Mouse (Mus musculus): Measurements from ENCODE around the gene Brms1. TPM values are rescaled to one million over a fixed set of nuclear protein-coding genes. Genes with fewer than 3 reads are reported as not detected.

The Brms1 gene
- total RNA-seq, 1 experiment from 2014 or later: 32.0 TPM

GRCm38 (mm10) chr19:5038709-5039156 lies 2.4 kb upstream of the Brms1 start, which contains the start of the genes B4gat1 and AC124502.3:
B4gat1 (plus strand) TSS chr19:5038826.
AC124502.3 (plus strand) TSS chr19:5038891.
- peak; percentile 90 for DNase-seq

DNA sequence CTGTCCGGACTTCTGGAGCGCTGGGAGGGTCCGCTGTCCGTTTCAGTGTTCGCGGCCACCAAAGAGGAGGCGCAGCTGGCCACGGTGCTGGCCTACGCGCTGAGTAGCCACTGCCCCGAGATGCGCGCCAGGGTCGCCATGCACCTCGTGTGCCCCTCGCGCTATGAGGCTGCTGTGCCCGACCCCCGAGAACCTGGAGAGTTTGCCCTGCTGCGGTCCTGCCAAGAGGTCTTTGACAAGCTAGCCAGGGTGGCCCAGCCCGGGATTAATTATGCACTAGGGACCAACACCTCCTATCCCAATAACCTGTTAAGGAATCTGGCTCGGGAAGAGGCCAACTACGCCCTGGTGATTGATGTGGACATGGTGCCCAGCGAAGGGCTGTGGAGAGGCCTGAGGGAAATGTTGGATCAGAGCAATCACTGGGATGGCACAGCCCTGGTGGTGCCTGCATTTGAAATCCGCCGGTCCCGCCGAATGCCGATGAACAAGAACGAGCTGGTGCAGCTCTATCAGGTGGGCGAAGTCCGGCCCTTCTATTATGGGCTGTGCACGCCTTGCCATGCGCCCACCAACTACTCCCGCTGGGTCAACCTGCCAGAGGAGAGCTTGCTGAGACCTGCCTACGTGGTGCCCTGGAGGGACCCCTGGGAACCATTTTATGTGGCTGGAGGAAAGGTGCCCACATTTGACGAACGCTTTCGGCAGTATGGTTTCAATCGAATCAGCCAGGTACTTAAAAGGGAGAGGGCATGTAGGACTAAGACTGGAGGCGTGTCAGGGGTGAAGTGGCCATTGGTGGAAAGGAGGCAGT lies 1.6 kb upstream of the Brms1 start:
- DNase-seq: no peak

- no peak for DNase-seq
Measured at GRCm38 (mm10) chr19:5041588-5041987, 434 bp downstream of the Brms1 start.

- no peak for DNase-seq
Measured at GRCm38 (mm10) chr19:5045531-5045930, 4.4 kb downstream of the Brms1 start.

GRCm38 (mm10) chr19:5048138-5049056 lies 7.2 kb downstream of the Brms1 start:
- DNase-seq: no peak

GRCm38 (mm10) chr19:5049325-5049724 lies 8.2 kb downstream of the Brms1 start:
- DNase-seq: no peak

DNA sequence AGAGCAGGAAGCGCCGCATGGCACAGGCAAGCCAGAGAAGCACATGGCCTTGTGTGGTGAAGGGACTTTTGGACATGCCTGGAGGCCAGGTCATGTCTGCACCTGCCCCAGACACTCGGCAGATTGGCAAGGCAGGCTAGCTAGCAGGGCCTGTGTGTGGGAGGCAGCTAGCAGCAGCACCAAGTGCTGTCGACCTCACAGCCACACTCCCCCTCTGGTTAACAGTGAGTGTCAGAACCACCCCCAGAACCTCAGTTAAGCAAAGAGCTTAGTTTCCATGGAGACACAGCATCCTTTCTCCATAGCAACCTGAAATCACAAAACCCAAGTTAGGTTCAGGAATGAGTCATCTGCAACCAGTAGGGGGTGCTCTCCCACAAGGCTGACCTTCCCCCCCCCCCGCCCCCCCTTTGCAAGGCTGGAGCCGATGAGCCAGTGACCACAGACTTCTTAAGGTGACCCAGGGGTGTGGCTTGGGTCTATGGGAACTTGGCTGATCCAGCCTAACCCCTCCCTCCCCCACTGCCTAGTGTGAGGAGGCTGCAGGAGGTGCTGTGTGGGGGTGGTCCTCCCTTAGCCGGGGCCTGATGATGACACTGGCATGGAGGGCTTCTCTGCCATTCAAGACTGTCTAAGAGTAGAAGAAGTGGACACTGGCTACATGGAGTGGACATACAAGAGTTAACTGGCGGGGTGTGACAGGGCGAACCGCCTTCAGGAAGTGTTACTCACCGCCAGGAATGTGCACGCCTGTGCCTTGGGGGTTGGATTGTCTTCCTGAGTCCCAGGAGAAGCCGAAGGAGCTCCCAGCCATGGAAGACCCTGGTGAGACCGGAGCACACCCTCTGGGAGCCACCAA lies 9.1 kb downstream of the Brms1 start, which contains the start of gene Rin1:
TSS of gene Rin1 (plus strand) at position 435 of the 859 bp plus-strand sequence.
- no peak for DNase-seq

DNA sequence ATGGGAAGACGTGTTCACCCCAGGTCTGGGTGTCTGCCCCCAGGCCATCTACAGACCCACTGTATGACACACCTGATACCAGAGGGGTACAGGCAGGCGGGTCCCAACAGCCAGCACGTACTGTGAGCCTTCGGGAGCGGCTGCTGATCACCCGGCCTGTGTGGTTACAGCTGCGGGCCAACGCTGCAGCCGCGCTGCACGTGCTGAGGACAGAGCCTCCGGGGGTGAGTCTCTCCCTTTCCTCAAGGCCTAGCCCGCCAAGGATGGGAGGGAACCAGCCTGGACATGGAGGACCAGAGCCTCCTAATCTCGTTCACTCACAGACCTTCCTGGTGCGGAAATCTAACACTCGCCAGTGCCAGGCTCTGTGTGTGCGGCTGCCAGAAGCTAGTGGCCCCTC lies 9.9 kb downstream of the Brms1 start:
- no peak for DNase-seq

- DNase-seq: no peak
Measured at GRCm38 (mm10) chr19:5051515-5051914, 10.4 kb downstream of the Brms1 start.

- DNase-seq: no peak
Measured at GRCm38 (mm10) chr19:5052166-5052822, 11.1 kb downstream of the Brms1 start.

DNA sequence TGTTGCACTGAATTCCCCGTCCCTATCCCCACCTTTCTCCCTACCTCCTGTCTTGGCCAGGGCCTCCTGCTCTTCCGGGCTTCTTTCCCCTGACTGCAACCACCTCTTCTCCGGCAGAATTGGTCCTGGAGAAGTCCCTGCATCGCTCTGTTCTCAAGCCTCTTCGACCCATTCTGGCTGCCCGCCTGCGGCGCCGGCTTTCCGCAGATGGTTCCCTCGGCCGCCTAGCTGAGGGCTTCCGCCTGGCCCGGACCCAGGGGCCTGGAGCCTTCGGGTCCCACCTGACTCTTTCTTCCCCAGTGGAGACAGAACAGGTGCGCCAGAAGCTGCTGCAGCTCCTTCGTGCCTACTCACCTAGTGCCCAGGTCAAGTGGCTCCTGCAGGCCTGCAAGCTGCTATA lies 11.7 kb downstream of the Brms1 start:
- no peak for DNase-seq

DNA sequence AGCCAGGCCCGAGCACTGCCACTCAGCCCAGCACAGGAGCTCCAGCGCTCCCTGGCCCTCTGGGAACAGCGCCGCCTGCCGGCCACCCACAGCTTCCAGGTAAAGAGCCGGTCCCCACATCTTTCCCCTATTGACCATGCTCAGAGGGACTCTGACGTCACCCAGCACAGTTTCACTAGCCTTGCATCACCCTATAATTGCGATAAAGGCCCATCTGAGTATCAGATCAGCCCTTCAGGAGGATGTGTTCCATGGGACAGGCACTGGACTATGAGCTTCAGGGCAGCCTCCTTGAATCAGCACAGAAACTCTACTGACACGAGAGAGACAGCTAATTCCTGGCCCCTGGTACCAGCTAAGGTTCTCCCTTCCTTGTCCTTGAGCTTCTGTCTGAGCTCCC lies 12.8 kb downstream of the Brms1 start:
- DNase-seq: peak; percentile 67

GRCm38 (mm10) chr19:5056251-5056650 lies 15.1 kb downstream of the Brms1 start:
- DNase-seq: no peak

DNA sequence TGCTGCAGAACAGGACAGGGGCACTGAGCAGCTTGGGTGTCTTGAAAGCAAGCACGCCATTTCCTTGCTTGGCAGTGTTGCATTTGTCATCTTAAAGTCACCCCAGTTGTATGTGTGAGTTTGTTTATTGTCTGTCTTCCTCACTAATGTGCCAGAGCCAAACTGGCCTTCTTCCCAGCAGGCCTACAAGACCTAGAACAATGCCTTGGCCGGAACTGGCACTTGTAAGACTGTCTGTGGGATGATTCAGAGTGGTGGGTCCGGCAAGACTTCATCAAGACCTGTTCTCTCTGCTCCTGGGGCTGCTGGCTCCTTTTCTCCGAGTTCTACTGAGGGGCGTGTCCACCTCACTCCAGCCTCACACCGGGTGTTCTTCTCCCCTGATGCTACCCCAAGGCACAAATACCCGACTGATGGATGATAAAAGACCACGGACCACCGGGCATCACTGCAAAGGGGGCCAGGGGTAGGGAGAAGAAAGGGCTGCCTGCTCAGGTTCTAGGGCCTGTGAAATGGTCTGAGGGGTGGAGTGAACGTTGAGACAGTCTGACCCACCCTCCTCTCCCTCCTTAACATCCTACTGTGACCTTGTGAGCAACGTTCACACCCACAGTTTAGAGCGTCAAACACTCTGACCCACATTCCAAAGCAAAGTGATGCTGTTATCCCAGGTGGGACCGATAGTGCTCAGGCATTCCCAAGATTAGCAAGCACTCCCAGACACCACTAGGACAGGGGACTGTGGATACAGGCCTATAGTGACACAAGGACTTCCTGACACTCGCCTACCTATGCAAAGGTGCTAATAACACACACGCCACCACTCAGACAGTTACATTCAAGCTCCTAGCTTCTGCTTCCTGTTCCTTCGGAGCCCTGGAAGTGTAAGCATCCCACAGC lies 17.0 kb downstream of the Brms1 start:
- DNase-seq: no peak

DNA sequence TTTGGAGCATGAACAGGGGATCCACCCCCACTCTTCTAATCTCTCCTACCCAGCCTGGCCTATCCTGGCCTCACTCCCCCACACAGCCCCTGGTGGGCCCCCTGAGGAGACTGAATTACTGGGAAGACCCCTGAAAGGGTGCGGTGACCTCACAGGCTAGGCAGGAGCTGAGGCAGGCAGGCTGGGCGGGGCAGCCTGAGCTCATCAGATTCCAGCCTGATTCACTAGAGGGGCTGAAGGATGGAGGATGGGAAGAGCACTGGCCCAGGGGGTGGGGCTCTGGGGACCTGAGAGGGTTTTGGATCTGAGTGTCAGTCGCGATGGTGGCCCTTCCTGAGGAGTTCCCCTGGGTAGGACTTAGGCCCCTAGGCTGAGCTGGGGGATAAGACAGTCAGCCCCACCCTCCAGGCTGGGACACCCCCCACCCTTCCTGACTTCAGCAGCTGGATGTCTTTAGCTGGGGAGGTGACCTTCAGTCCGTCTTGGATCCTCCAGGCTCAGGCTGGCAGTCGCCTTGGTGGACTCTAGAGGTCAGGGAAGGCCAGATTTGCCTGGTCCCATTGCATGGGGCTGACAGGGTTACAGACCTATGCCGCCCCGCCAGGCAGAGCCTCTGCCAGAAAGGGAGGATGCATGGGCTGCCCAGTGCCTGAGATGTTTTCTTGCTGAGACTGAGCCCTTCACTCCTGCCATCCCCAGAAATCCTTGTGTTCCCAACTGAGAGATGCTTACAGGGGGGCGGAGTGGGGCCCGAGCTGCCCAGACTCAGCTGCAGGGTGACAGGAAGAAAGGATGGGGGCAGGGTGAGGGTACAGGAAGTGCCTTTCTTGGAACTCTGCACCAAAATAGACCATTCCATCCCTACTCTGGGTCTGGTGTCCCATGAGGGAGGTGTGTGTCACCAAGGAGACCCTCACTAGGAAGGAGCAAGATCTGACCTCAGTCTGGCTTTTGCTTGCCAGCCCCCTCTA lies 17.9 kb downstream of the Brms1 start:
- no peak for DNase-seq

- DNase-seq: no peak
Measured at GRCm38 (mm10) chr19:5060365-5061330, 19.5 kb downstream of the Brms1 start.

GRCm38 (mm10) chr19:5062041-5062440 lies 20.9 kb downstream of the Brms1 start:
- DNase-seq: no peak

DNA sequence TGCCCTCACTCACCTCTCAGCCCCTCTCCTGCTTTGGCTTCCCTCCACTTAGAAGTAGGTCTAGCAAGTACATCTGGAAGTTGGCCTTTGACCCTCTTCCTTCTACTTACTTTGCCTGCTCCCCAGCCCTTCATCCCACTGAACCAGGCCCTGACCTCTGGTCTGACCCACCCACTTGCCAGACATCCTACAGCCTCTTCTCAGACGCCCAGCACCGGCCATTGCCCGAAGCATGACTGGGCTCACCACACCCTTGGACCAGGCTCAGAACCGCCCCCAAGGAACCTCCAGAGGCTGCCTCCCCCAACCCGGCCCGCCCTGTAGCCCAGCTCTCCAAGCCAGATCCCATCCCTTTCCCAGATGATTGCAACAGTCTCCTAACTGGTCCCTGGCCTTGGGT lies 21.3 kb downstream of the Brms1 start:
- no peak for DNase-seq
